Mouse (Mus musculus): ENCODE data around the gene Hivep1. TPM values are rescaled to one million over a fixed set of nuclear protein-coding genes. Genes with fewer than 3 reads are reported as not detected.

The Hivep1 gene
- total RNA-seq, 1 experiment from 2014 or later: 23.1 TPM

Other genes with a start within 250 kb of the Hivep1 start
- gene Adtrp, start 204.3 kb upstream of the Hivep1 start, total RNA-seq (2017): 0.63 TPM in 1 of 2 replicates, not detected in the other
- 0.15 and 0.25 TPM in 2 replicates for gene Edn1, start 249.5 kb downstream of the Hivep1 start, total RNA-seq (2017)

All from hematopoietic stem cell, adult 5-6 weeks (primary cell).